Mouse (Mus musculus) embryo, embryonic 11.5 days (tissue): ENCODE measurements around the gene Trmt2b.
A peak's percentile ranks its signal among the peaks of the same experiment; 100 is the strongest.
"Not testable (repeated sequence)": the region's sequence is repeated elsewhere in the genome, so short reads cannot be mapped to it uniquely, and the experiment has no call there.

Experiments used
- DNase-seq: peaks from one replicate; pipeline ENCODE4 v3.0.0-alpha.2; 2012; ENCODE audit warnings: low read depth, low spot score

Trmt2b gene

GRCm38 (mm10) chrX:134276275-134277160 lies at the start of gene Trmt2b:
Trmt2b (minus strand) TSS chrX:134276984.
- DNase-seq = no peak

DNA sequence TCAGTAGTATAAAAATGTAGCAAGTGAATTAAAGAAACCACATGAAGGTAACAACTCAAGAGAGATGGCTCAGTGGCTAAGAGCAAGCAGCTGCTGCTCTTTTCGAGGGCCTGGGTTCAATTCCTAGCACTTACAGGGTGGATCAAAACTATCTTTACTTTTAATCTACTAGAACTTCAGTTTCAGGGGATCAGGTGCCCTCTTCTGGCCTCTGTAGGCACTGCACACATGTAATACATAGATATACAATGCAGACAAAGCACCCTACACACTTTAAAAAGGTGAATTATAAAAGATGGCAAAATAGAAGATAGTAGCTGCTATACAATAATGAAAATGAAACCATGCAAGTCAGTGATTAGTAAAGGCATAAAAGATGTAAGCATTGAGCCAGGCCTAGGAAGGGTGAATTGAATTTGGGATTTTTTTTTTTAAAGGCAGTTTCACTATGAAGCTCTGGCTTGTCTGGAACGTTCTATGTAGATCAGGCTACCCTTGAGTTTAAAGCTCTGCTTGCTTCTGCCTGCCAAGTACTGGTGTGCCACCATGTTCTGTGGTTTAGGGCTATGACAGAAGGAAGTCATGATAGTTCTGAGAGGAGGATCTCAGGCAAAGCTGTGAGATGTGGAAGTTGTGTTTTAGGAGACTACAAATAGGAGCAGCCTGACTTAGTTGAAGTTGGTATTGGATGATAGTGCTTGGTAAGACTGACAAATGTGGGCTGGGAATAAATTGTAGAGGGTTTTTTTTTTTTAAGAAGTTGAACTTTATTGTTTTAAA lies 42.6 kb upstream of the Trmt2b start:
- DNase-seq = no peak

DNA sequence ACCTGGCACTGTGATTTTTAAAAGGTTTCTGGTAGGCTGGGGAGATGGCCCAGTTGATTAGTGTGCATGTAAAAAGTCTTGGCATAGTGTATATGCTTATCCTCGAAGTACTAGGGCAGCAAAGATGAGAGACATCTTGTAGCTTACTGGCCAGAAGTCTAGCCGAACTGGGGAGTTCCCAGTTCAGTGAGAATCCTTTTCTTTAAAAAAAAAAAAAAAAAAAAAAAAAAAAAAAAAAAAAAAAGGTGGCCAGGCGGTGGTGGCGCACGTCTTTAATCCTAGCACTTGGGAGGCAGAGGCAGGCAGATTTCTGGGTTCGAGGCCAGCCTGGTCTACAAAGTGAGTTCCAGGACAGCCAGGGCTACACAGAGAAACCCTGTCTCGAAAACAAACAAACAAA lies 34.4 kb upstream of the Trmt2b start:
- not testable (repeated sequence) for DNase-seq

DNA sequence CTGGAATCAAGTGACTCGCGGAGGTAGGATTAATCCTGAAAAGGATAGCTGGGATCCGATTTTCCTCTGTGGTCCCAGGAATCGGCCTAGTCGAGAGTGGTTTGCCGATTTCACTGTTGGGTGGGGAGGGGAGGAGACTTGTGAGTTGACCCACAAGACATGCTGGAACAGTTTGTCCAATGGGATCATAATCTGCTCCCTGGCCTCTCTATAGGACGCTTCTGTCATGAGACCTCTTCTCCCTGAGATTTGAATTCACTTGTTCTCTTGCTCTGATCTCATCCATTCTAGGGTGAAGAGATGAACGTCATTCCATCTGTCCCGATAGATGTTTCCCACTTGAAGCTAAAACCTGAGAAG lies 31.5 kb upstream of the Trmt2b start:
- no peak for DNase-seq

DNA sequence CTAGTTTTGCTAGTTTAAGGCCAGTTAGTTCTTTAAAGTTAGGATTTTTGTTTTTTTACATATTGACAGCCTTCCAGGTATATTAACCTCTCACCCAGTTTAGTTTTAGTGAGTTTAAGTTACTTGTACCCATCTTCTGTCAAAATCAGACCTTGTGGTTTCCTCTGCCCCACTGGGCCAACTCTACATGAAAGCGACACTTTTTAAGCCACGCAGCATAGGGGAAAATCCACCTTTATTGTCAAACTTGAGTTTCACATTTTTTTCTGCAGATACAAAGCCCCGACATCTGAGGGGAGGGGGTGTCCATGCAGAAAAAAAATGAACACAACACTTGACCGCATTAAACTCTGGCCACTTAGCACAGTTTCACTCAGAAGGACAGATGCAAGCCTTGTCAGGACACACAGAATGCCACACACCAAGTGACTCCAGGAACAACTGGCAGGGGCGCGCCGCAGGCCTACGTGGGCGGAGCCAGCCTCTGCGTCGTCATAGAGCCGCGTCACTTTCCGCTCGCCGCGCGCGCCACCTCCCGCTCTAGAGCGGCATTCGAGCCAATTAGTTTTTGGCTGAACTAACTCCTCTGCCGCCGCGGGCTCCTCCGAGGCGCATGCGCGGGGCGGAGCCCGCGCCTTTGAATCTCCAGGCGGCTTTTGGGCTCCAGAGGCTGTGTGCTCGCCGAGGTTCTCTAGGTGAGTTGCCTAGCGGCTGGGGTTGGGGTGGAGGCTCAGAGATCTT lies 30.9 kb upstream of the Trmt2b start, which contains the start of gene Cenpi:
Gene Cenpi (plus strand): TSS at position 551 of the 741 bp plus-strand sequence.
- DNase-seq = peak; percentile 79

GRCm38 (mm10) chrX:134303287-134303686 lies 26.5 kb upstream of the Trmt2b start:
- no peak for DNase-seq

DNA sequence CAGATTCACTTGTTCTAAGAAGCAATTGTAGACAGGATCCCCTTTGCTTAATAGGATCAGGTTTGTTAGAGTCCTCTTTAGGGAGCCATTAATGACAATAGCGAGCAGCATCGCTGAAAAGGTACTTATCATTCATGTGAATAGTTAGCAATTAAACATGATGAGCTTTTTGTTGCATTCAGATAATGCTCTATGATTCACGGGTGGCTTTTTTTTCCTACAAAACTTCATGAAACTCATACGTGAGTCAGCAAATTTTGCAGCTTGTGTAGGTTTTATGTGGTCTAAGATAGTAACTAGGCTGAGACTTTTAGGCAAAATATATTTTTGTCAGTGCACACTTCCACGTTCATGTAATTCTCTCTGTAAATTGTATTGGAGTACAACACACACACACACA lies 23.4 kb upstream of the Trmt2b start:
- no peak for DNase-seq

GRCm38 (mm10) chrX:134297195-134297594 lies 20.4 kb upstream of the Trmt2b start:
- no peak for DNase-seq

- no peak for DNase-seq
These were observed 20.0 kb upstream of the Trmt2b start for GRCm38 (mm10) chrX:134296737-134297136.

- DNase-seq = no peak
These were observed 19.5 kb upstream of the Trmt2b start for GRCm38 (mm10) chrX:134296301-134296700.

DNA sequence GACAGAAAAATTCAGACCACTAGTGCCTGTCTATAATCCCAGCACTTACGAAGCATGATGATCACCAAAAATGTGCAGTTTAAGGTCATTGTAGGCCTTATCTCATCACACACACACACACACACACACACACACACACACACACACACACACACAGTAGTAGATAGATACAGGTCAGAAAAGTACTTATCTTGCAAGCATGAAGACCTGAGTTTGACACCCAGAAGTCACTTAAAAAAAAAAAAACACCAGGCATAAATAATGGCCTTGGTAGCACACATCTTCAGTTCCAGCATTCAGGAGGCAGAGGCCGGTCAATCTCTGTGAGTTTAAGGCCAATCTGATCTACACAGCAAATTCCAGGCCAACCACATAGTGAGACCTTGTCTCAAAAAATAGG lies 10.5 kb upstream of the Trmt2b start:
- DNase-seq = no peak

GRCm38 (mm10) chrX:134285791-134286190 lies 9.0 kb upstream of the Trmt2b start:
- no peak for DNase-seq

DNA sequence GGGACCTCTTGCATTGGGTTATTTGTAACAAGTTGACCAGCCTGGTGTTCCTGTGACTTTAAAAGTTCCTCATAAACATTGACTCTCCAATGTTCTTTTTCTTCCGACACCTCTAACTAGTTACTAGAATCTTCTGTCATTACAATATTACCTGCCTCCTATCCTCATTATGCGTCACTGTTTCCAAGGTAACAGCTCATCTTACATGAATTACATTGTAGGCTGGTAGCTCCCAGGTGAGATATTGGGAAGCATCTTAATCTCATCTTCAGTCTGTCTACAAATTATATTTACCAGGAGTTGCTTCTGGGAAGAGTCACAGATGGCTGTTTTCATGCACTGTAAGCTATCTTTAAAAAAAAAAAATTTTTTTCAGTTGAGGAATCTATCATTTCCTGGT lies 8.3 kb upstream of the Trmt2b start:
- no peak for DNase-seq

DNA sequence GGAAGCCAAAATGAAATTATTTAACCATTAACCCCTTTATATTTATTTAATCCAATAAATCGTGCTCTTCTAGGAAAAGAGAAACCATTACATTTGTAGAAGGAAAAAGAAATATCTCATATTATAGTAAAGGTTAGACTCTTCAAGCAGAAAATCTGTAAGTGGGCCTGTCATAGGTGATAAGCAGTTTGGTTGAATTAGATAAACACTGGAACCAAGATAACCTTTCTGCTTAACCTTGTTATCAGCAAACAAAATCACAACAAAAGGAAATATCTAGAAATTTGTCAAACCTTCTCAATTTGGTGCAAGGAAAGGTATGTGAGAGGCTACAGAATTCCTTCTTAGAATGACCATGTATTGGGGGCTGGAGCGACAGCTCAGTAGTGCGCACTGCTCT lies 3.7 kb upstream of the Trmt2b start:
- no peak for DNase-seq

- no peak for DNase-seq
These were observed 1.1 kb downstream of the Trmt2b start for GRCm38 (mm10) chrX:134275715-134276114.

DNA sequence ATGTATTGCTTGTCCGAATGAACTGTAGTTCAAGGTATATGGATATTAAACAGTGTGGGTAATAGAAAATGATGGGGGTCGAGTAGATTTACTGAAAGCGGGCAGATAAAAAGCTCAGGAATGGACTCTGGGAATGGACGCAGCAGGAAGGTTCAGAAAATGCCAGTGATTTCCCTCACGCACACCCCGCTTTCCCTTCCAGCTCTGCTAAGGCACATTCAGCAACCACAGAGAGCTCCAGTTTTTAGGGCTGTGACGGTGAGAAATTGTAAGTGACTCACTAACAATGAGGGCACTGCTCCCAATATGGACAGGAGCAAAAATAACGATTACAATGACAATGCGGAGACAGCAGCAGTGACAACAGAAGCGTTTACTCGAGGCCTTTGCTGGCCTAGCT lies 14.7 kb downstream of the Trmt2b start:
- DNase-seq = no peak

- no peak for DNase-seq
These were observed 15.6 kb downstream of the Trmt2b start for GRCm38 (mm10) chrX:134261191-134261590.

DNA sequence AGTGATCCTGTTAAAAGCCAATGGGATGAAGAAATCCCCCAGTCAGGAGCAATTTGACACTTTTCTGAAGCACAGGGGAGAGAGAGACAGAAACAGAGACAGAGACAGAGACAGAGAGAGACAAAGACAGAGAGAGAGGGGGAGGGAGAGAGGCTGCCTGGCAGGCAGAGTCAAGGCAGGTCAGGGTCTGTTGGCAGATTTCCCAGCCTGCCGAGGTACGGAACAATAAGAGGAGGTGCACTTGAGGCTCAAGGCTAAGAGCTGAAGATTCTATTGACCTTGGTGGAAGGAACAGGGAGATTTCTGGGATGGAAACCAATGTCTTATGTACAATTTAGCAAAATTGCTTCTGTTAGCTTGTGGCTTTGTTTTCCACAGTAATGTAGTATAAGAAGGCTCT lies 28.6 kb downstream of the Trmt2b start:
- no peak for DNase-seq

DNA sequence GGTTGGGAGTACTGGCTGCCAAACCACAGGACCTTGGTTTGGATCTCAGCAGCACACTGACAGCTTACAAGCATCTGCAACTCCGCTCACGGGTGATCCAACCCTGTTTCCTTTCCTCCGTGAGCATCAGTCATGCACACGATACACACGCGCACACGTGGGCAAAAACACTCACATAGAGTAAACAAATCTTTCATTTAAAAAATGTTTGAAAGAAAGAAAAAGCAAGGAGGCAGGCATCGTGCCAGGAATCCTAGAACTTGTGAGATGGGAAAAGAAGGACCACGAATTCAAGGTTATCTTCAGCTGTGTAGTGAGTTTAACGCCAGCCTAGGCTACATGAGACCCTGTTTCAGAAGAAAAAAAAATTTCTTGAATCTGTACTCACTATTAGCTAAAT lies 30.8 kb downstream of the Trmt2b start:
- DNase-seq = no peak

- DNase-seq = no peak
These were observed 38.5 kb downstream of the Trmt2b start for GRCm38 (mm10) chrX:134238266-134238665.

- no peak for DNase-seq
These were observed 43.7 kb downstream of the Trmt2b start for GRCm38 (mm10) chrX:134233048-134233447.

GRCm38 (mm10) chrX:134221856-134222255 lies 54.9 kb downstream of the Trmt2b start, which contains the start of gene Nox1:
Nox1 (minus strand) TSS chrX:134221956.
- no peak for DNase-seq
